Mouse (Mus musculus): ENCODE measurements at regions not wholly inside any gene's neighbourhood (a gene's known extent, or its start where the extent isn't known, plus 50 kb on each side); places are given as distances from the start of the nearest gene placed in this dataset.
"Not testable (repeated sequence)": the region's sequence is repeated elsewhere in the genome, so short reads cannot be mapped to it uniquely, and the experiment has no call there.

GRCm38 (mm10) chr16:50533881-50534280 is 57.1 kb downstream of the Ccdc54 start:
- ATAC-seq (replicated peaks; ENCODE audit: poor library complexity, severe bottlenecking): peak; percentile 72

GRCm38 (mm10) chr16:50529511-50530416 is 61.2 kb downstream of the Ccdc54 start:
- peak; percentile 72 for ATAC-seq (replicated peaks; ENCODE audit: poor library complexity, severe bottlenecking)

GRCm38 (mm10) chr16:50528677-50529510 is 62.1 kb downstream of the Ccdc54 start:
- peak; percentile 60 for ATAC-seq (replicated peaks; ENCODE audit: poor library complexity, severe bottlenecking)

- peak; percentile 33 for ATAC-seq (replicated peaks; ENCODE audit: poor library complexity, severe bottlenecking)
Observed at GRCm38 (mm10) chr16:50528355-50528676, 62.6 kb downstream of the Ccdc54 start.

GRCm38 (mm10) chr16:50526930-50527329 is 64.0 kb downstream of the Ccdc54 start:
- ATAC-seq (replicated peaks; ENCODE audit: poor library complexity, severe bottlenecking): not testable (repeated sequence)

GRCm38 (mm10) chr16:50525934-50526366 is 65.0 kb downstream of the Ccdc54 start:
- ATAC-seq (replicated peaks; ENCODE audit: poor library complexity, severe bottlenecking): no peak

- ATAC-seq (replicated peaks; ENCODE audit: poor library complexity, severe bottlenecking): no peak
Observed at GRCm38 (mm10) chr16:50525504-50525903, 65.5 kb downstream of the Ccdc54 start.

GRCm38 (mm10) chr16:50519610-50520009 is 71.3 kb downstream of the Ccdc54 start:
- peak; percentile 22; the same call in 1 of the 2 replicates for ATAC-seq (replicated peaks; ENCODE audit: poor library complexity, severe bottlenecking)

GRCm38 (mm10) chr16:50516579-50516978 is 74.4 kb downstream of the Ccdc54 start:
- ATAC-seq (replicated peaks; ENCODE audit: poor library complexity, severe bottlenecking): no peak

GRCm38 (mm10) chr16:50515039-50515438 is 75.9 kb downstream of the Ccdc54 start:
- no peak for ATAC-seq (replicated peaks; ENCODE audit: poor library complexity, severe bottlenecking)

- ATAC-seq (replicated peaks; ENCODE audit: poor library complexity, severe bottlenecking): no peak
Observed at GRCm38 (mm10) chr16:50512080-50512479, 78.9 kb downstream of the Ccdc54 start.

GRCm38 (mm10) chr16:50509529-50509895 is 77.3 kb upstream of the Bbx start:
- ATAC-seq (replicated peaks; ENCODE audit: poor library complexity, severe bottlenecking): no peak

- no peak for ATAC-seq (replicated peaks; ENCODE audit: poor library complexity, severe bottlenecking)
Observed at GRCm38 (mm10) chr16:50508673-50509528, 76.7 kb upstream of the Bbx start.

GRCm38 (mm10) chr16:50504619-50505018 is 72.4 kb upstream of the Bbx start:
- ATAC-seq (replicated peaks; ENCODE audit: poor library complexity, severe bottlenecking): no peak

- no peak for ATAC-seq (replicated peaks; ENCODE audit: poor library complexity, severe bottlenecking)
Observed at GRCm38 (mm10) chr16:50498909-50499308, 66.7 kb upstream of the Bbx start.

GRCm38 (mm10) chr16:50493662-50494061 is 61.5 kb upstream of the Bbx start:
- no peak for ATAC-seq (replicated peaks; ENCODE audit: poor library complexity, severe bottlenecking)

GRCm38 (mm10) chr16:50489244-50489643 is 57.1 kb upstream of the Bbx start:
- no peak for ATAC-seq (replicated peaks; ENCODE audit: poor library complexity, severe bottlenecking)

- peak; percentile 79 for ATAC-seq (replicated peaks; ENCODE audit: poor library complexity, severe bottlenecking)
Observed at GRCm38 (mm10) chr16:50482360-50482786, 50.2 kb upstream of the Bbx start.

All from granulocyte monocyte progenitor cell, adult 5-6 weeks (primary cell).